Mouse (Mus musculus): ENCODE data around the gene Obsl1. TPM values are rescaled to one million over a fixed set of nuclear protein-coding genes. Genes with fewer than 3 reads are reported as not detected.
A peak's percentile ranks its signal among the peaks of the same experiment; 100 is the strongest.

The Obsl1 gene
- 10 to 100 TPM; 28.4 to 41.4 TPM for total RNA-seq (2021)
- long read RNA-seq, experiment 1, full-length matches to known transcripts: 2 of 18 reads
- long read RNA-seq, experiment 1, partial matches to known transcripts: 9 of 18 reads
- long read RNA-seq, experiment 1, other reads (novel, unspliced or antisense): 7 of 18 reads
- long read RNA-seq, experiment 2, partial matches to known transcripts: 6 of 10 reads
- long read RNA-seq, experiment 2, other reads (novel, unspliced or antisense): 4 of 10 reads

GRCm38 (mm10) chr1:75505956-75506831, at the start of gene Obsl1:
Gene Obsl1 (minus strand): TSS chr1:75506452.
- Histone ChIP-seq H3K27ac (peak within 1 kb of the TSS; percentile 92), H3K4me3 (peak within 1 kb of the TSS; percentile 82)
- no peak for TF ChIP-seq CTCF (IDR thresholded peaks at IDR 0.05)
- DNase-seq: peak; percentile 84
- intact Hi-C loops (cut with DNase I): loop anchor here (5.0 kb wide), 1 partner anchor 41 kb away; the partner anchor contains the start of gene Slc4a3

GRCm38 (mm10) chr1:75555680-75556079, 49.4 kb upstream of the Obsl1 start:
- intact Hi-C loops (cut with DNase I): loop anchor here (10.0 kb wide), 1 partner anchor 221 kb away; no protein-coding TSS in a partner anchor
- no peak overlapping the region for H3K27ac ChIP-seq
- DNase-seq: no peak

GRCm38 (mm10) chr1:75550586-75550985, 44.3 kb upstream of the Obsl1 start:
- no peak overlapping the region for H3K4me3 ChIP-seq
- H3K27ac ChIP-seq: no peak overlapping the region
- intact Hi-C loops (cut with DNase I): loop anchor here (10.0 kb wide), 1 partner anchor 216 kb away; no protein-coding TSS in a partner anchor
- DNase-seq: no peak
- TF ChIP-seq CTCF (IDR thresholded peaks at IDR 0.05): no peak

More at GRCm38 (mm10) chr1:75555680-75556079, 49.4 kb upstream of the Obsl1 start:
- H3K4me3 ChIP-seq: no peak overlapping the region
- TF ChIP-seq CTCF (IDR thresholded peaks at IDR 0.05): no peak

- no peak overlapping the region for H3K27ac ChIP-seq
- DNase-seq: peak; percentile 45
- intact Hi-C loops (cut with DNase I): loop anchor here (5.0 to 10.0 kb wide), 2 partner anchors 42 to 215 kb away; partner anchors contain the start of genes Inha and Obsl1
- H3K4me3 ChIP-seq: no peak overlapping the region
- no peak for TF ChIP-seq CTCF (IDR thresholded peaks at IDR 0.05)
Observed at GRCm38 (mm10) chr1:75549289-75550279, 43.3 kb upstream of the Obsl1 start.

- H3K4me3 ChIP-seq: no peak overlapping the region
- TF ChIP-seq CTCF (IDR thresholded peaks at IDR 0.05): no peak
- H3K27ac ChIP-seq: no peak overlapping the region
- DNase-seq: no peak
- intact Hi-C loops (cut with DNase I): loop anchor here (5.0 kb wide), 1 partner anchor 42 kb away; the partner anchor contains the start of genes Inha and Obsl1
Observed at GRCm38 (mm10) chr1:75548871-75549270, 42.6 kb upstream of the Obsl1 start.

GRCm38 (mm10) chr1:75548083-75548482, 41.8 kb upstream of the Obsl1 start:
- no peak for DNase-seq
- H3K4me3 ChIP-seq: no peak overlapping the region
- H3K27ac ChIP-seq: no peak overlapping the region
- no peak for TF ChIP-seq CTCF (IDR thresholded peaks at IDR 0.05)
- intact Hi-C loops (cut with DNase I): loop anchor here (5.0 kb wide), 1 partner anchor 41 kb away; the partner anchor contains the start of genes Inha and Obsl1

GRCm38 (mm10) chr1:75547351-75547750, 41.1 kb upstream of the Obsl1 start:
- no peak for TF ChIP-seq CTCF (IDR thresholded peaks at IDR 0.05)
- no peak overlapping the region; the same call in 1 of the 2 replicates for H3K27ac ChIP-seq
- H3K4me3 ChIP-seq: peak overlapping the region; percentile 85; the same call in 1 of the 2 replicates
- intact Hi-C loops (cut with DNase I): loop anchor here (5.0 kb wide), 1 partner anchor 40 kb away; the partner anchor contains the start of genes Inha and Obsl1
- DNase-seq: no peak

- peak; percentile 8; the same call in 1 of the 2 replicates for TF ChIP-seq CTCF (IDR thresholded peaks at IDR 0.05)
- peak; percentile 84 for DNase-seq
- Histone ChIP-seq H3K27ac (peak within 1 kb of the TSS; percentile 86), H3K4me3 (peak within 1 kb of the TSS; percentile 85)
- intact Hi-C loops (cut with DNase I): loop anchor here (5.0 kb wide), 1 partner anchor 39 kb away; the partner anchor contains the start of genes Inha and Obsl1
Observed at GRCm38 (mm10) chr1:75545965-75546956, 40.0 kb upstream of the Obsl1 start, which contains the start of gene Slc4a3. Gene Slc4a3 (plus strand): TSS chr1:75546266.

- intact Hi-C loops (cut with DNase I): no loop called here
- no peak overlapping the region for H3K27ac ChIP-seq
- no peak overlapping the region for H3K4me3 ChIP-seq
- TF ChIP-seq CTCF (IDR thresholded peaks at IDR 0.05): no peak
- no peak for DNase-seq
Observed at GRCm38 (mm10) chr1:75544351-75544750, 38.1 kb upstream of the Obsl1 start.

GRCm38 (mm10) chr1:75541496-75541895, 35.2 kb upstream of the Obsl1 start:
- intact Hi-C loops (cut with DNase I): no loop called here
- no peak for TF ChIP-seq CTCF (IDR thresholded peaks at IDR 0.05)
- H3K4me3 ChIP-seq: no peak overlapping the region
- DNase-seq: no peak
- H3K27ac ChIP-seq: no peak overlapping the region
